Mouse (Mus musculus) liver, embryonic 13.5 days (tissue): Measurements from ENCODE around the gene Pkib. TPM values are rescaled to one million over a fixed set of nuclear protein-coding genes. Genes with fewer than 3 reads are reported as not detected.

Source experiments
- ATAC-seq: fragments of 200-750 bp; cut with Nextera tagmentation; 2 replicates; pipeline ENCODE4 v1.8.0; 2017; ENCODE audit warnings: low read depth, mild to moderate bottlenecking, moderate number of reproducible peaks, moderate library complexity
- DNase-seq: peaks from one replicate; pipeline ENCODE4 v3.0.0; 2022
- H3K27ac ChIP-seq: fragments of 300-500 bp; sonication (generic); 2 replicates; pipeline ENCODE4 v1.5.1; 2015; ENCODE audit warnings: moderate library complexity, mild to moderate bottlenecking, inconsistent platforms
- H3K27me3 ChIP-seq: fragments of 300-500 bp; sonication (generic); 2 replicates; pipeline ENCODE4 v1.6.1; 2015; ENCODE audit warnings: mild to moderate bottlenecking, inconsistent platforms
- H3K36me3 ChIP-seq: fragments of 300-500 bp; sonication (generic); 2 replicates; pipeline ENCODE4 v1.6.1; 2015; ENCODE audit warnings: mild to moderate bottlenecking, inconsistent platforms
- H3K4me1 ChIP-seq: fragments of 300-500 bp; sonication (generic); replicated peaks from 2 replicates; pipeline ENCODE4 v1.6.1; 2015; ENCODE audit warnings: inconsistent platforms
- H3K4me2 ChIP-seq: fragments of 300-500 bp; sonication (generic); 2 replicates; pipeline ENCODE4 v1.6.1; 2015; ENCODE audit warnings: inconsistent platforms, mild to moderate bottlenecking, moderate library complexity
- H3K4me3 ChIP-seq: fragments of 300-500 bp; sonication (generic); replicated peaks from 2 replicates; pipeline ENCODE4 v1.5.1; 2015; ENCODE audit warnings: mild to moderate bottlenecking, inconsistent platforms
- H3K9ac ChIP-seq: fragments of 300-500 bp; sonication (generic); 2 replicates; pipeline ENCODE4 v1.6.1; 2015; ENCODE audit warnings: mild to moderate bottlenecking, inconsistent platforms
- H3K9me3 ChIP-seq: fragments of 300-500 bp; sonication (generic); replicated peaks from 2 replicates; pipeline ENCODE4 v1.6.1; 2016; ENCODE audit warnings: inconsistent platforms
- WGBS: fragments of 180-500 bp; shearing (Covaris S2); methylation state at CpG from one replicate; pipeline ENCODE4 v1.1.7; 2015; ENCODE audit not compliant: insufficient replicate concordance; 5-methylcytosine and 5-hydroxymethylcytosine counted together
- polyA plus RNA-seq: library from polyadenylated mRNA; unstranded; fragments of >200 nt; fragmentation: Nextera tagmentation; extraction: Ambion mirVana; gene quantifications from 2 replicates; pipeline ENCODE4 v1.2.1, GENCODE M21; 2015

Gene Pkib
- polyA plus RNA-seq, 1 experiment from 2014 or later = 1.8 TPM

GRCm38 (mm10) chr10:57639540-57639939 is 7.8 kb downstream of the Pkib start:
- Histone ChIP-seq H3K27ac (no peak overlapping the region), H3K4me3 (no peak overlapping the region), H3K9ac (no peak overlapping the region), H3K4me1 (no peaks in the 10 kb centered on the region), H3K4me2 (no peak overlapping the region), H3K27me3 (no peaks in the 10 kb centered on the region), H3K36me3 (no peaks in the 10 kb centered on the region), H3K9me3 (no peaks in the 10 kb centered on the region)
- ATAC-seq (no peak), DNase-seq (no peak)
- 47% methylated on average over 3 of the region's 3 CpGs for WGBS

- no peaks in the 10 kb centered on the region for H3K9me3 ChIP-seq
- no peak for ATAC-seq
- 66% methylated on average over 1 of the region's 1 CpGs for WGBS
- H3K27ac ChIP-seq = no peak overlapping the region
- no peaks in the 10 kb centered on the region for H3K27me3 ChIP-seq
- no peak overlapping the region for H3K4me3 ChIP-seq
- no peak overlapping the region for H3K4me2 ChIP-seq
- no peaks in the 10 kb centered on the region for H3K36me3 ChIP-seq
- DNase-seq = no peak
- no peak overlapping the region for H3K9ac ChIP-seq
- H3K4me1 ChIP-seq = no peaks in the 10 kb centered on the region
Measured at GRCm38 (mm10) chr10:57653297-57653696, 21.5 kb downstream of the Pkib start.

DNA sequence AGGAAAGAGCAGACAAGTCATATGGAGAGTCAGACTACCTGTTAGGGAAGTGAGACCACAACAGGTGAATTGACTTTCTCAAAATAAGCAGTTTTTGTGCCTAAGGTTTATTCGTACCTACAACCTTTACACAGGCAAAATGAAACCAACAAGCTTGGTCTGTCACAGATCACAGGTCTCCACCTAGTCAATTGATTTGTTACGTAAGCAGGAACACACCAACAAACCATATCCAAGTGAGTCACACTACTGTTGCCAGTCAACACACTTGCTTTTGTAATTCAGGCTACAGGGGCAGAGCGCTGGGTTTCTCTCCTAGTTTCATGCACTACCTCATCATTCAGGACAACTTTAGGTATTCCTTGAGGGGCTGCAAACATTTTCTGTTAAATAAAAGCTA is 28.7 kb downstream of the Pkib start:
- DNase-seq (no peak), ATAC-seq (no peak)
- no peak overlapping the region for H3K4me2 ChIP-seq
- no peak overlapping the region for H3K4me3 ChIP-seq
- H3K4me1 ChIP-seq = no peaks in the 10 kb centered on the region
- WGBS = 68% methylated on average over 3 of the region's 3 CpGs
- H3K27me3 ChIP-seq = no peaks in the 10 kb centered on the region
- H3K36me3 ChIP-seq = no peaks in the 10 kb centered on the region
- no peak overlapping the region for H3K9ac ChIP-seq
- no peak overlapping the region for H3K27ac ChIP-seq
- no peaks in the 10 kb centered on the region for H3K9me3 ChIP-seq

DNA sequence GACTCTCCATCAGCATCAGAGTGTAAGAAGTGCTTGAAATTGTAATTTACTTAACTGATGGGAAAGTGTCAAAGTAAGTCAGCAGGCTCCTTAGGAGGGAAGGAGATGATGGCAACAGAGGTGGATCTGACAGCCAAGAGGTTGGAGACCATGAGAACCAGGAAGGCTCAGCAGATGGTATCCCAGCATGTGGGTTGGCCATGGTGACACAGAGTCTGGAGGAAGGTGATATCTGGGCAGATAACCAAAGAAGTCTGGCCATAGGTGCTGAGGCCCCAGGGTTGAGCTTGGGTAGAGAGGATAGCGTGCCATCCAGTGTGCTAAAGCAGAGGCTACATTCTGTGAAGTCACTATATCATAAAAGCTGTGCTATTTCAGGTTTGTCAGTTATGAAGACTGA is 32.0 kb downstream of the Pkib start:
- Histone ChIP-seq H3K27me3 (no peaks in the 10 kb centered on the region), H3K27ac (no peak overlapping the region), H3K4me2 (no peak overlapping the region), H3K9ac (no peak overlapping the region), H3K4me3 (no peak overlapping the region), H3K4me1 (no peaks in the 10 kb centered on the region), H3K36me3 (no peaks in the 10 kb centered on the region), H3K9me3 (no peaks in the 10 kb centered on the region)
- 54% methylated on average over 1 of the region's 1 CpGs for WGBS
- ATAC-seq (no peak), DNase-seq (no peak)

DNA sequence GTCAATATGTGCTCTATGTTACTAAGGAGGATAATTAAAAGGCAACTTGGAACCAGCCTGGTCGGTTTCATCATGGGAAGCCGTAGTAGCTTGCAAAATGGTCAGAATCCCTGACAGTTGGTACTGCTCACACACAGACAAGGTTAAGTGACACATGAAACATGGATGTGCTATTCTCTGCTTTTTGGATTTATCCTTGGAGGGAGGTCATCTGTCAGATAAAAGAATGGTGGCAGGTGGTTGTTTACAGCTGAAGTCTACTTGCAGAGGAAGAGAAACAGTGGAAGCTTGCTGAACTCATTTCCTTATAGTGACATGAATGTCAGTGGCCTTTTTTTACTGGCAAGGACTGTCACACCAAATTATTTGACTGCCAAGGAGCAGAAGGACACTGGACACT is 32.5 kb downstream of the Pkib start:
- Histone ChIP-seq H3K4me2 (no peak overlapping the region), H3K9ac (no peak overlapping the region), H3K27me3 (no peaks in the 10 kb centered on the region), H3K4me3 (no peak overlapping the region), H3K27ac (no peak overlapping the region), H3K36me3 (no peaks in the 10 kb centered on the region), H3K4me1 (no peaks in the 10 kb centered on the region), H3K9me3 (no peaks in the 10 kb centered on the region)
- DNase-seq (no peak), ATAC-seq (no peak)
- WGBS = 74% methylated on average over 2 of the region's 2 CpGs

DNA sequence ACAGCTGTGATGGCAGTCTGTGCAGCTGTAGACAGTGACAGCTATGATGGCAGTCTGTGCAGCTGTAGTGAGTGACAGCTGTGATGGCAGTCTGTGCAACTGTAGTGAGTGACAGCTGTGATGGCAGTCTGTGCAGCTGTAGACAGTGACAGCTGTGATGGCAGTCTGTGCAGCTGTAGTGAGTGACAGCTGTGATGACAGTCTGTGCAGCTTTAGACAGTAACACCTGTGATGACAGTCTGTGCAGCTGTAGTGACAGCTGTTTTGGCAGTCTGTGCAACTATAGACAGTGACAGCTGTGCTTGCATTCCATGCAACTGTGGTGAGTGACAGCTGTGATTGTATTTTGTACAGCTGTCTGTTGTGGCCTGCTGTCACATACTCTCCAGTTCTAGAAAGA is 44.0 kb downstream of the Pkib start:
- H3K4me3 ChIP-seq = no peak overlapping the region
- no peak for DNase-seq
- no peak for ATAC-seq

GRCm38 (mm10) chr10:57687999-57688398 is 56.2 kb downstream of the Pkib start:
- H3K4me2 ChIP-seq = no peak overlapping the region
- H3K9ac ChIP-seq = no peak overlapping the region
- H3K27me3 ChIP-seq = no peaks in the 10 kb centered on the region
- DNase-seq = no peak
- WGBS = 30% methylated on average over 3 of the region's 3 CpGs
- H3K36me3 ChIP-seq = no peaks in the 10 kb centered on the region
- H3K4me1 ChIP-seq = no peaks in the 10 kb centered on the region
- H3K27ac ChIP-seq = no peak overlapping the region
- no peaks in the 10 kb centered on the region for H3K9me3 ChIP-seq
- no peak for ATAC-seq
- no peak overlapping the region for H3K4me3 ChIP-seq

More for the DNA sequence above, 44.0 kb downstream of the Pkib start:
- H3K27ac ChIP-seq = no peak overlapping the region
- no peak overlapping the region for H3K9ac ChIP-seq
- no peaks in the 10 kb centered on the region for H3K4me1 ChIP-seq
- no peak overlapping the region for H3K4me2 ChIP-seq
- no peaks in the 10 kb centered on the region for H3K9me3 ChIP-seq
- no peaks in the 10 kb centered on the region for H3K36me3 ChIP-seq
- H3K27me3 ChIP-seq = no peaks in the 10 kb centered on the region

GRCm38 (mm10) chr10:57690161-57690560 is 58.4 kb downstream of the Pkib start:
- Histone ChIP-seq H3K9me3 (no peaks in the 10 kb centered on the region), H3K4me2 (no peak overlapping the region), H3K9ac (no peak overlapping the region), H3K36me3 (no peaks in the 10 kb centered on the region), H3K4me1 (no peaks in the 10 kb centered on the region), H3K4me3 (no peak overlapping the region), H3K27ac (no peak overlapping the region), H3K27me3 (no peaks in the 10 kb centered on the region)
- WGBS = 27% methylated on average over 2 of the region's 2 CpGs
- no peak for ATAC-seq
- DNase-seq = no peak

DNA sequence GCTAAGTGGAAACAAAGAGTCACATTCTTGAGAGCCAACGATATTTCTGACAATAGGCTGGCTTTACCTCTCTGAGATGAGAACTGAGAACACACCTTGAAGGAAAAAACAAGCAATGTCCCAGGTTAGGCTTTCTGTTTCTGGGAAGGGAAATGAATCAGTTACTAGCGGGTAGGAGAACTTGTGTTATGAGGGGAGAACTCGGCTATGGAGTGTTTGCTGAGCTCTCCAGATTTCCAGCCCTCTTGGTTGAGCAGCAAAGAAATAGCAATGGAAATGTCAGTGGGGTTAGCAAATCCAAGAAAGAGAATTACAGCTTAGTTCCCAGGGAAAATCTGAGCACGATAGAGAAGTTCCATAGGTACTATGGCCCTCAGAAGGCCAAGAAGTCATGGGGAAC is 70.5 kb downstream of the Pkib start:
- no peaks in the 10 kb centered on the region for H3K4me1 ChIP-seq
- H3K27me3 ChIP-seq = no peaks in the 10 kb centered on the region
- no peak overlapping the region for H3K27ac ChIP-seq
- H3K9ac ChIP-seq = no peak overlapping the region
- 57% methylated on average over 4 of the region's 4 CpGs for WGBS
- DNase-seq = no peak
- no peak overlapping the region for H3K4me2 ChIP-seq
- no peak for ATAC-seq
- H3K4me3 ChIP-seq = no peak overlapping the region
- H3K36me3 ChIP-seq = no peaks in the 10 kb centered on the region
- H3K9me3 ChIP-seq = no peaks in the 10 kb centered on the region

- Histone ChIP-seq H3K27ac (no peak overlapping the region), H3K9me3 (no peaks in the 10 kb centered on the region), H3K4me3 (no peak overlapping the region), H3K36me3 (no peaks in the 10 kb centered on the region), H3K27me3 (no peaks in the 10 kb centered on the region), H3K9ac (no peak overlapping the region), H3K4me2 (no peak overlapping the region), H3K4me1 (no peaks in the 10 kb centered on the region)
- DNase-seq = no peak
- no peak for ATAC-seq
Measured at GRCm38 (mm10) chr10:57721035-57721434, 89.3 kb downstream of the Pkib start.

DNA sequence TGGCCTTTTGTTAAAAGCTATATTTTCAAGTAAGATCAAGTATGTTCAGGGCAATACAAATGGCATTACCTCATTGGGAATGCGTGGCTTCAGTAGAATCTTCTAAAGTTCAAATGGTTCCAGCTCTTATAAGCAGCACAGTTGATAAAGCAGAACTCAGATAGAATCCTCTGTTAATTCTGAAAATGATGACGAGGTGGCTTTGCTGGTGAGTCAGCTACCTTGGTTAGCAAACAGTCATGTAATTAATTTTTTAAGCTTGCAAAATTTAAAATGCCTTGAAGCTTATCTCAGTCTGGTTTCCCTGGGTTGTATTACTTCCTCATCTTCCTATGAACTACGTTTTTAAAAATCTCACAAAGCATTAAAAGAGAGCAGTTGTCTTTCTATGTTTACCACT is 90.6 kb downstream of the Pkib start:
- ATAC-seq (no peak), DNase-seq (no peak)
- H3K27ac ChIP-seq = no peak overlapping the region
- WGBS = 34% methylated on average over 3 of the region's 3 CpGs
- H3K4me3 ChIP-seq = no peak overlapping the region
- H3K36me3 ChIP-seq = no peaks in the 10 kb centered on the region
- H3K27me3 ChIP-seq = no peaks in the 10 kb centered on the region
- H3K9me3 ChIP-seq = no peaks in the 10 kb centered on the region
- H3K4me1 ChIP-seq = no peaks in the 10 kb centered on the region
- H3K9ac ChIP-seq = no peak overlapping the region
- H3K4me2 ChIP-seq = no peak overlapping the region

- H3K9ac ChIP-seq = no peak overlapping the region
- 29% methylated on average over 8 of the region's 8 CpGs for WGBS
- ATAC-seq = no peak
- H3K36me3 ChIP-seq = no peaks in the 10 kb centered on the region
- H3K4me2 ChIP-seq = no peak overlapping the region
- no peak overlapping the region for H3K4me3 ChIP-seq
- H3K9me3 ChIP-seq = no peaks in the 10 kb centered on the region
- no peak overlapping the region for H3K27ac ChIP-seq
- no peaks in the 10 kb centered on the region for H3K4me1 ChIP-seq
- H3K27me3 ChIP-seq = no peaks in the 10 kb centered on the region
- no peak for DNase-seq
Measured at GRCm38 (mm10) chr10:57727666-57728065, 95.9 kb downstream of the Pkib start.

DNA sequence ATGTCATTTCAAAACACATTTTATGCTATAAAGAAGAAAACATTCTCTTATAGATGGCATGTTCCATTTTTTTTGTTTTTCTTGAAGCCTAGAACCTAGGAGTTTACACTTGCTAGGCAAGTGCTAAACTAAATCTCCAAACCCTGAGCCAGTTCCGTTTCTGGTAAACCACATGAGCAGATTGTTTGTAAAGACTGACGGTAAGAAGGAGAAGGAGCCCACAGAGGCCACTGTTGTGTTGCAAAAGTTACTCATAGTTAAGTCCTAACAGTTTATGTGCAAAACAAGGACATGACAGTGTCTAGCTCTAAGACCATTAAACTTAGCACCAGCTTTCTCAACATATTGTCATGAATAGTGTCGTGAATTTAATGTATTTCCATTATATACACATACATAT is 99.9 kb downstream of the Pkib start:
- H3K4me3 ChIP-seq = no peak overlapping the region
- H3K27ac ChIP-seq = no peak overlapping the region
- H3K27me3 ChIP-seq = no peaks in the 10 kb centered on the region
- H3K4me2 ChIP-seq = no peak overlapping the region
- ATAC-seq (no peak), DNase-seq (no peak)
- no peaks in the 10 kb centered on the region for H3K4me1 ChIP-seq
- no peaks in the 10 kb centered on the region for H3K36me3 ChIP-seq
- WGBS = 55% methylated on average over 3 of the region's 3 CpGs
- H3K9ac ChIP-seq = no peak overlapping the region
- no peaks in the 10 kb centered on the region for H3K9me3 ChIP-seq
